Mouse (Mus musculus): Measurements from ENCODE around the gene Kcmf1. TPM values are rescaled to one million over a fixed set of nuclear protein-coding genes. Genes with fewer than 3 reads are reported as not detected.

Gene Kcmf1
- 10 to 100 TPM; 57.8 to 64.1 TPM for total RNA-seq (2021)
- long read RNA-seq, experiment 1, transcript Kcmf1-201 (7 exons, 3,251 nt), result major isoform, 29 of 42 reads
- long read RNA-seq, experiment 1, partial matches to known transcripts, result 10 of 42 reads
- long read RNA-seq, experiment 1, other reads (novel, unspliced or antisense), result 3 of 42 reads
- long read RNA-seq, experiment 2, transcript Kcmf1-201 (7 exons, 3,251 nt), result major isoform, 39 of 54 reads
- long read RNA-seq, experiment 2, partial matches to known transcripts, result 12 of 54 reads
- long read RNA-seq, experiment 2, other reads (novel, unspliced or antisense), result 2 of 54 reads

DNA sequence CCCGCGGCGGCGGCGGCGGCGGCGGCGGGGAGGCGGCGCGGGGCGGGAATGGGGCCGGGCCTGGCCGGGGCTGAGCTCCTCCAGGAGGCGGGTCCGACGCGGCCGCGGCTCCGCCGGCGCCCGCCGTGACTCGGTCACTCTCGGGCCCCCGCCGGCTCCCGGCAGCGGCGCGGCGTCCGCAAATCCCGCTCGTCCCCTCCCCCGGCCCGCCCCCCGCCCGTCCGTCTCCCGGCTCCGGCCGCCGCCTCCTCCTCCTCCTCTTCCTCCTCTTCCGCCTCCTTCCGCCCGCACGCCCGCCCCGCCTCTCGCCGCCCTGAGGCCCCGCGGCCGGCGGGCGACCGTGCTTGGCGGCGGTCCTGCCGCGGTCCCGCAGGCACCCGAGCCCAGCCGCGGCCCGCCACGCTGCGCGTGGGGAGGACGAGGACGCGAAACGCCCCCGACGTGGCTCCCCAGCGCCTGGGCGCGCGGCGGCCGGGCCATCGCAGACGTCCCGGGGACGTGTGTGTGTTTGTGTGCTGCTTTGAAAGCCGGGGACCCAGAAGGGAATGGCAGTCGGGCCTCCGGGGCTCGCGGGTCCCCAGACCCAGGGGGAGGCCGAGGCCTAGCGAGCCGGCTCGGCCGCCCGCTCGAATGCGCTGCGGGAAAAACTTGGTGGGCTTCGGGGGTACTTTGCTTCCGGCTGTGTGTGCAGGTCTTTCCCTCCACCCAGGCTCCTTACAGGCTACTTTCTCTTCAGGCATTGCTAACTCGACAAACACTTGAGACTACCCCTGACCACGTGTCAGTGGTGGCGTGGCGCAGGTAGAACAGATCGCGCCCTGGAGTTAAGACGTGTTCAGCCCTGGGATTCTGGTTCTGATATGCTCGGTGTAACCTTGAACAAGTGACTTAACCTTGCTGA lies at the start of gene Kcmf1:
Gene Kcmf1 (minus strand): TSS at position 199 of the 901 bp plus-strand sequence.
- DNase-seq (ENCODE audit: low spot score in 2 of 2), result peak; percentile 48 to 64
- Histone ChIP-seq H3K27ac (peak within 1 kb of the TSS; percentile 94), H3K4me3 (peak within 1 kb of the TSS; percentile 86)
- TF ChIP-seq CTCF (conservative IDR thresholded peaks at IDR 0.05), result no peak

- Histone ChIP-seq H3K27ac (no peak overlapping the region), H3K4me3 (no peak overlapping the region)
- peak; percentile 75 to 88 for DNase-seq (ENCODE audit: low spot score in 2 of 2)
- TF ChIP-seq CTCF (conservative IDR thresholded peaks at IDR 0.05), result no peak
Observed at GRCm38 (mm10) chr6:72949161-72949756, 49.5 kb upstream of the Kcmf1 start.

DNA sequence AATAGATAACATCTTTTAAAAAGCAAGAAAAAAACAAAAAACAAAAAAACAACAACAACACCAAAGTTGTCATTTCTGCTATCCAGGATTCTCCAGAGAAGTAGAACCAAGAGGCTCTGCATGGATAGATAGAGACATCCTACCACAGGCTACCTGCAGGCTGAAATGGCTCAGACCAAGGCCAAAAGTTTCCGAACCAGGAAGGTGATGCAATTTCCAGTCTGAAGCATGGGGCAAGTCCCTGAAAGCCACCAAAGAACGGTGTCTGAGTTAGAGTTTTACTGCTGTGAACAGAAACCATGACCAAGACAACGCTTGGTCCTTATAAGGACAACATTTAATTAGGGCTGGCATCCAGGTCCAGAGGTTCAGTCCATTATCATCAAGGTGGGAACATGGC lies 48.6 kb upstream of the Kcmf1 start:
- no peak for DNase-seq (ENCODE audit: low spot score in 2 of 2)
- H3K27ac ChIP-seq, result no peak overlapping the region
- H3K4me3 ChIP-seq, result no peak overlapping the region
- TF ChIP-seq CTCF (conservative IDR thresholded peaks at IDR 0.05), result no peak

- TF ChIP-seq CTCF (conservative IDR thresholded peaks at IDR 0.05), result peak; percentile 23
- no peak overlapping the region for H3K27ac ChIP-seq
- H3K4me3 ChIP-seq, result no peak overlapping the region
- DNase-seq (ENCODE audit: low spot score in 2 of 2), result no peak
Observed at GRCm38 (mm10) chr6:72947960-72948359, 48.2 kb upstream of the Kcmf1 start.

DNA sequence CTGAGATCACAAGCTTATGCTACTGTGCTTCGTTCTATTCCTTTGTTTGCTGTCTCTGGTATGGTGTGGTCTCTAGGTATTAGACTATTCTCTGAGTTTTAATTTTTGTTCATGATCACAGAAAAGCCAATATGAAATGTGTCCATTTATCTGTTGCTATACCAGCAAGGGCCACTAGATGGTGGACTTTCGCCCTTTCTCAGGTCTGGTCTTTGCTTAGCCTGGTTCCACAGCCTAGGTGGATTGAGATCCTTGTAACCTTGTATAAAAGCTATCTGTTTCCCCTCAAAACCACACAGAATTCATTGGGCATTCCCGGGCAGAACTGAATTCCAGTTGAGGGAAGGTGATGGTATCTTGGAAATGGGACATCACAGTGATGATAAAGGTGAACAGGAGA lies 40.7 kb upstream of the Kcmf1 start:
- H3K27ac ChIP-seq, result no peak overlapping the region
- H3K4me3 ChIP-seq, result no peak overlapping the region
- peak; percentile 97 for TF ChIP-seq CTCF (conservative IDR thresholded peaks at IDR 0.05)
- DNase-seq (ENCODE audit: low spot score in 2 of 2), result peak; percentile 48 to 83

DNA sequence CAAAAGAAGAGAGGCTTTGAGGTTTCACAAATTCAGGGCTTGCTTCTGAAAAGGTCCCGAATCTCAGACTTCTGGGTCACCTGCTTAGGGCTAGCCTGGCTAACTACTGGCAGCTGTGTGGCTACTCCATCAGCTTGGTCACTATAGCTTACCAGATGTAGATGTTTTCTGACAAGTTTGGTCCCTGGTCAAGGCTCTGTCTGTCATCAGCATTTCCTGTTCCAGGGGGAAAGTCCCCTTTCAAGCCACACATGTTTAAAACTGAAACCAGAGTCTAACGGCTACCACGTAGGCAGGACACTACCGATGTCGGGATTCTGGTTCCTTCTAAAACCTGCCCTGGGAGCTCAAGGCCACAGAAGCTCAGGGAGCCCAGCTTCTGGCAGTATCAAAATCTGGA lies 38.1 kb upstream of the Kcmf1 start:
- no peak for DNase-seq (ENCODE audit: low spot score in 2 of 2)
- no peak for TF ChIP-seq CTCF (conservative IDR thresholded peaks at IDR 0.05)
- Histone ChIP-seq H3K27ac (no peak overlapping the region), H3K4me3 (no peak overlapping the region)

DNA sequence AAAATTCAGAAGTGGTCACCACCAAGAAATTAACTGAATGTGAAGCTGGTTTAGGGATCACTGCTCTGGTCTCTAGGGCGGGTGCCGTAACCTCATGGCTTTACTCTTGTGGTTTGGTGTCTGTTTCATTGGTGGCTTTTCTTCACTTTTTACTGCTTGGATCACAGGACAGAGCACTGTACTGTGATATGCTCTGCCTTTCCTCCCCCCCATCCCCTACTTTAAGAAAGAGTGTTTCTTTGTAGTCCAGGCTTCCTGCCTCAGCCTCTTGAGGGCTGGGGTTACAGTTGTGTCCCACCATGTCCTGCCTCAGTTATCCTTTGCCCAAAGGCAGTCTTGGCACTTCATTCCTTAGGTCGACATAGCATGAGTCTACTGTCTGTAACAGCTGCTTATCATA lies 37.7 kb upstream of the Kcmf1 start:
- Histone ChIP-seq H3K27ac (no peak overlapping the region), H3K4me3 (no peak overlapping the region)
- TF ChIP-seq CTCF (conservative IDR thresholded peaks at IDR 0.05), result no peak
- no peak for DNase-seq (ENCODE audit: low spot score in 2 of 2)

GRCm38 (mm10) chr6:72932955-72933354 lies 33.2 kb upstream of the Kcmf1 start:
- H3K27ac ChIP-seq, result no peak overlapping the region
- no peak overlapping the region for H3K4me3 ChIP-seq
- no peak for TF ChIP-seq CTCF (conservative IDR thresholded peaks at IDR 0.05)
- no peak for DNase-seq (ENCODE audit: low spot score in 2 of 2)

DNA sequence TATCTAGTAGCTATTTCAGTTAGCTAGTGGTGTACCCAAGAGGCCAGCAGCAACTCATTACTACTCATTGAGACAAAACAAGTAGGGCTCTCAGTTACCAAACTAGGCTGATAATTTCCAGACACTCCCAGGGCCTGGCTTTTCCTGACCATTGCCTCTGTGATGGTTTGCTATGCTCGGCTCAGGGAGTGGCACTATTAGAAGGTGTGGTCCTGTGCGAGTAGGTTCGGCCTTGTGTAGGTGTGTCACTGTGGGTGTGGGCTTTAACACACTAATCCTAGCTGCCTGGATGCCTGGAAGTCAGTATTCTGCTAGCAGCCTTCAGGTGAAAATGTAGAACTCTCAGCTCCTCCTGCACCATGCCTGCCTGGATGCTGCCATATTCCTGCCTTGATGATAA lies 31.8 kb upstream of the Kcmf1 start:
- no peak overlapping the region for H3K27ac ChIP-seq
- H3K4me3 ChIP-seq, result no peak overlapping the region
- no peak for TF ChIP-seq CTCF (conservative IDR thresholded peaks at IDR 0.05)
- no peak for DNase-seq (ENCODE audit: low spot score in 2 of 2)

GRCm38 (mm10) chr6:72929795-72930398 lies 30.1 kb upstream of the Kcmf1 start:
- no peak for DNase-seq (ENCODE audit: low spot score in 2 of 2)
- no peak for TF ChIP-seq CTCF (conservative IDR thresholded peaks at IDR 0.05)
- no peak overlapping the region for H3K4me3 ChIP-seq
- no peak overlapping the region for H3K27ac ChIP-seq

GRCm38 (mm10) chr6:72926755-72927482 lies 27.1 kb upstream of the Kcmf1 start:
- DNase-seq (ENCODE audit: low spot score in 2 of 2), result no peak
- H3K27ac ChIP-seq, result no peak overlapping the region
- no peak for TF ChIP-seq CTCF (conservative IDR thresholded peaks at IDR 0.05)

DNA sequence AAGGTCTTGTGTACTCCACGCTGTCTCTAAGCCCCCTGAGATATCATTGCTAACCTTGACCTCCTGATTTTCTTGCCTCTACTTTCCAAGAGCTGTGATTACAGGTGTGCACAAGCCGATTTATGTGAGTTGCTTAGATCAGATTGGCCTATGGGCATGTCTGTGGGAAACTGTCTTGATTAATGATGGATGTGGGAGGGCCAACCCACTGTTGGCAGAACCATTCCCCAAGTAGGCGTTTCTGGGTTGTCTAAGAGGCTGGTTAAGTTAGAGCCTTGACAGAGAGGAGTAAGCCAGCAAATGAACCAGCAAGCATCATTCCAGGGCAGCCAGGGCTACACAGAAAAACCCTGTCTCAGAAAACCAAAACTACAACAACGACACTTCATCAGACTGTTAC lies 26.3 kb upstream of the Kcmf1 start:
- no peak for DNase-seq (ENCODE audit: low spot score in 2 of 2)
- Histone ChIP-seq H3K4me3 (no peak overlapping the region), H3K27ac (no peak overlapping the region)
- no peak for TF ChIP-seq CTCF (conservative IDR thresholded peaks at IDR 0.05)

More at GRCm38 (mm10) chr6:72926755-72927482, 27.1 kb upstream of the Kcmf1 start:
- no peak overlapping the region for H3K4me3 ChIP-seq
